Mouse (Mus musculus): ENCODE results near the gene Cldn10. TPM values are rescaled to one million over a fixed set of nuclear protein-coding genes. Genes with fewer than 3 reads are reported as not detected.

Gene Cldn10
- total RNA-seq, 2 experiments from 2014 or later, result 24.6 to 28.3 TPM

DNA sequence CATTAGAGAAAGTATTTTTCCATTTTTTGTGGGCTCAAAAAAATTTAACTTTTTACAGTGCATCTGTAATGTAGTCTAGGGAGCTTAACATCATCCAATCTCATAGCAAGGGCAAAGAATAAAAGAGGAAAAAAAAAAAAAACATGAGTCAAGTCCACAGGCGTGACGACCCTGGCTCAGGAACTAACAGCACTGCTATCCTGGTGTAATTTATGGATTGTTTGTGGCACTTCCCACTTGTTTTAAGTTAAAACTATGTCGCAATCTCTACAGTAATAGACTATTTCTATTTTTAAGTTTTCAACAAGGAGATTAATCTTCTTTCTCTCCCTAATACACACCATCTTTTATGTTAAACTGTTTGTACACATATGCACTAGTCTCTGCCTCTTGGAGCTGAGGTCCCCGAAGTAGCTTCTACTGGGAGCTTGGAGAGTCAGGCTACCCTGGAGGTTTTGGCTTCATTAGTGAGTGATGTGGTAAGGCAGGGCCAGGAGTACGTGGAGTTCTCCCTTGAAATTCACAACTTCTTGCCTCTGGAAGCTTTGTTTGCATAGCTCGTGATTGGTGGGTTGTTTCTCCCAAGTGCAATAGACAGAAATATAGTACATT lies 63.9 kb downstream of the Cldn10 start:
- intact Hi-C loops (cut with DNase I), result no loop called here
- no peak for DNase-seq (ENCODE audit: low spot score in 2 of 2)

DNA sequence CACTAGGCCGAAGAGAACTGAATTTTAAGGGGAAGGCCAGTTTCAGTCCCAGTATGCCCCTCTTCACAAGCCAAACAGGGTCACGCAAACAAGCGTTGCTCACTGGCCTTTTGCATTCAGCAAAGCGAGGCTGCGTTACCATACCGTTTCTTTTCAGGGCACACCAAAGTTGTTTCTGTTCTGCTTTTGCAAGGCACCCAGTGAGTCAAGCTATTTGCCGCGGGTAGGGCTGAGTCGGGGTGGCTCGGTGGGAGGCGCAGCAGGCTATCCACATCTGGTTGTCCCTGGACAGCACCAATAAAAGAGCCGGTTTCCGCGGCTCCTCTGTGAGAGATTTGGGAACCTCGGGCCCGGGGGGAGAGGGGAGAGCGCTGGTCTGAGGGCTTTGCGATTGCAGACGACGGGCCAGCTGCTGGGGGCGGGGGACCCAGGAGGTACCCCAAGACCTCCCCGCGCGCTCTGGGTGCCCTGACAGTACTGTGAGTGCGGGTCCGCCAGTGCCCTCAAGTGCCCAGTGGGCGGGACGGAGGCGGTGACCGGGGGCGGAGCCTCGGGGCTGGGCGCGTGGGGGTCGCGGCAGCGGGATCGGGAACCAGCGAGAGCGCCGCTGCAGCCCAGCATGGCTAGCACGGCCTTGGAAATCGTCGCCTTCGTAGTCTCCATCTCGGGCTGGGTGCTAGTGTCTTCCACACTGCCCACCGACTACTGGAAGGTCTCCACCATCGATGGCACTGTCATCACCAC lies 66.8 kb downstream of the Cldn10 start:
- peak in 1 of 2 experiments; percentile 33 for DNase-seq (ENCODE audit: low spot score in 2 of 2)
- intact Hi-C loops (cut with DNase I), result loop anchor here (5.0 kb wide), 1 partner anchor 32 kb away; no protein-coding TSS in a partner anchor

DNA sequence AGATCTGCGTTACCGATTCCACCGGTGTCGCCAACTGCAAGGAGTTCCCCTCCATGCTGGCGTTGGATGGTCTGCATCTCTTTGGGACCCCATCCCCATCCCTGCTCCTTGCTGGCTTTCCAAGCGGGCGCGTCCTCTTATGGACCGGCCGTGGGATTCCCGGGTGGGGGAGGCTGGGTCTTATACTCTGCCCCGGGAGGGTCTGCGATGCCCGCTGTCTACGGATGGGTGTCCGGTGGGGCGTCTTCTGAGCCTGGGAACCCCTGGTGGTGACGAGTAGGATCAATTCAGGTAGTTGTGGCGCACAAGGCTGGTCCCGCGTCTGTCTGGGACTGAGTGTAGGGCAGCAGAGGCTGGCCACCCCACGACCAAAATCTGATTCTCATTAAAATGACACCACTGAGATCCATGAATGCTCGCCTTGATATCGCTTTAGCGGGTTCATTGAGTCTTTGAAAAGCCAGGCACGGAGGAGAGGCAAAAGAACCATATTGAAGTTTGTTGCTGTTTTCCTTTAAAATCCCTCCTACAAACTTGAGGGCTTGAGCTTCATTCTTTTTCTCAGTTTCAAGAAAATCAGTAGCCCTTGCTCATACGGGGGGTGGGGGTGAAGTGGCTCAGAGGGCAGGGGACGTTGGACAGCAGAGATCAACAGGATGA lies 67.6 kb downstream of the Cldn10 start:
- intact Hi-C loops (cut with DNase I), result loop anchor here (5.0 kb wide), 1 partner anchor 33 kb away; no protein-coding TSS in a partner anchor
- no peak for DNase-seq (ENCODE audit: low spot score in 2 of 2)

DNA sequence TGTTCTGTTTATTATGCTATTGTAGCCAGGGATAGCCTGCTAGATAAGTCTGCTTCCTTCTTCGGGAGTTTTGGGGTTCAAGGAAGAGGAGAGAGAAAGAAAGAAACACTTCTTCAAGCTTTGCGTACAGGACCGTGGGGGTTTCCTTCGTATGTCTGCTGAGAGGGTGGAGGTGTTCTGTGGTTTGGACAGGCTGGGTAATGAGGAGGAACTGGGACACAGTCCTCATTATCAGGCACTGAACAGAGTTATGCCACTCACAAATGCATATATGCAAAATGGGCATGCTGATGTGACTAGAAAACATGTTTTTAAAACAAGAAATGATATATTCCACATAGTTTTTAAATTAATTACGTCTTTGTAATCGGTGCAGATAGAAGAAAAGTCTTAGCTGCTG lies 68.9 kb downstream of the Cldn10 start:
- intact Hi-C loops (cut with DNase I), result loop anchor here (5.0 kb wide), 1 partner anchor 34 kb away; no protein-coding TSS in a partner anchor
- no peak for DNase-seq (ENCODE audit: low spot score in 2 of 2)

DNA sequence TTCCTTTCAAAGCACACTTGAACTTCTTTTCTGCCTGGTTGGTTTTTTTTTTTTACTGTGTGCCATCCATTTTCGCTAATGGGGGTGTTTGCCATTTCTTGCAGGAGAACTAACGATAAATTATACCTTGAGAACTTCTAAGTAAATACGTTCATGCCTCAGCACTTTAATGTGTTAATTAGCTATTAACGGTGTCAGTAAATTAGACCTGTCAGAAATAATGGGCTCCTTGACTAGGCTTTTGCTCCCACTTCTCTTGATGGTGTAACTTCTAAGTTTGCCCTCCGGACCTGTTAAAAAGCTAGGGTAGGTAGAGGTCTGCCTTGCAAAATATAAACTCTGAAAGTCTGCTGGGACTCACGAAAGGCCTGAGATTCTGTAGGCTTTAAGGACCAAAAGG lies 70.6 kb downstream of the Cldn10 start:
- intact Hi-C loops (cut with DNase I), result loop anchor here (5.0 kb wide), 1 partner anchor 36 kb away; no protein-coding TSS in a partner anchor

DNA sequence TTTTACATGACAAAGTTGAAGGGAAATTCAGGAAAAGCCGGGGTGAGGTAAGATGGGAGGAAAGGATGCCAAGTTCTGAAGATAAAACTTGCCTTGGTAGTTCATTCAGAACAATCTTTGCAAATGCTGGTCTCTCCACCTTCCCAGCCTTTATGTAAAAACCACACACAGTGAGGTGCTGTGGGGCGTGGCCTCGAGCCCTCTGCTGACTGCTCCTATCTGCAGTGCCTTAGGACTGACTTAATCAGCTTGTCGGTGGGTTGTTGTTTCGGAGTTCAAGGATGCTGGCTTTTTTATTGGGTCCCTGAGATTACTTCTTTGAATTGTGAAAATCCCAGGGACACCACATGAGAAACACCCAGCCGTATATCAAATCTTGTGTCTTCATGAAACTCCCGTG lies 74.5 kb downstream of the Cldn10 start:
- no peak for DNase-seq (ENCODE audit: low spot score in 2 of 2)
- intact Hi-C loops (cut with DNase I), result no loop called here

More for the DNA sequence above, 70.6 kb downstream of the Cldn10 start:
- DNase-seq (ENCODE audit: low spot score in 2 of 2), result no peak

DNA sequence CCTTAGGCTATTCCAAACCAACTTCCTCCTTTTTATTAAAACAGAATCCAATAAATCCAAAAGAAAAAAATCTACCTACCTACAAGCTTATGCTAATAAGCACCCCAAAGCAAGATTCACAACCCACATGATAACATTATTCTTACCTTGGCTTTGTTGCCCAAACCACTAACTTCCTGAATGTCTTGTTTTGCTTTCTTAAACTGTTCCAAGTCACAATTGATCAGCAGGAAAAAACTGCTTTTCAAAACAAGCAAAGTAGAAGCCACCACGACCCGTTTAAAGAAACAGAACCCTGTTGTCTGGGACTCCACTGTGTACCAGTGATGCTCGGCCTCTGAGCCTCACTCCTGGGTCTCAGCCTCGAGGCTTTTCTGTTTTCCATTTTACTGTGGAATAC lies 77.2 kb downstream of the Cldn10 start:
- DNase-seq (ENCODE audit: low spot score in 2 of 2), result no peak
- intact Hi-C loops (cut with DNase I), result no loop called here

DNA sequence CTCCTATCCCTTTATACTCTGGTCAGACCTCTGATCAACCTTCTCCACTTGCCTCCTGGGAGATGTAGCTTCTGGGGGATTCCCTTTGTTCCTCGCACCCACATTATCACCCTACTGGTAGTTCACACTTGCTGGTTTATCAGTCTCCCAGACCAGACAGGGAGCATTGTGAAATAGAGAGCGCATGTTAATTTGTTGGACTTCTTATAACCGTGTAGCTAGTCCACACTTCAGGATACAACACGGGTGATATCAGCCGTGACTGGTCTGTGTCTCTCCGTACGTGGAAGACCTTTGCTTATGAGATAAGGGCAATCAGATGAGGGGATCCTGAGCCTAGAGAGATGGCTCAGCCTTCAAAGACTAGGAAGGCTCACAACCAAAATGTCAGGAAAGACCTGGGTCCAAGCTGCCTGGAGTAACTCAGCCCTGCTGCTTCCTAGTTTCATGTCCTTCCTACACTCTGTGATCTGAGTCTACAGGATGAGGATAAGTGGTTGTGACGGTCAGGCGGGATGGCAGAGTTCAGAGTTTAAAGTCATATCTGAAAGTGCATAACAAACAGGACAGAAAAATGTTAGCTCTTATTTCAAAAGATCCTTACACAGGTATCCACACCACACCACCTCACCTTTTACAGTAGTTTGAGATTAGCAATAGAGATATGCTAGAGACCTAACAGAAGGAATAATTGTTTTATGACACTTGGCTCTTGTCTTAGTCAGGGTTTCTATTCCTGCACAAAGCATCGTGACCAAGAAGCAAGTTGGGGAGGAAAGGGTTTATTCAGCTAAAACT lies 78.5 kb downstream of the Cldn10 start:
- intact Hi-C loops (cut with DNase I), result no loop called here
- no peak for DNase-seq (ENCODE audit: low spot score in 2 of 2)

DNA sequence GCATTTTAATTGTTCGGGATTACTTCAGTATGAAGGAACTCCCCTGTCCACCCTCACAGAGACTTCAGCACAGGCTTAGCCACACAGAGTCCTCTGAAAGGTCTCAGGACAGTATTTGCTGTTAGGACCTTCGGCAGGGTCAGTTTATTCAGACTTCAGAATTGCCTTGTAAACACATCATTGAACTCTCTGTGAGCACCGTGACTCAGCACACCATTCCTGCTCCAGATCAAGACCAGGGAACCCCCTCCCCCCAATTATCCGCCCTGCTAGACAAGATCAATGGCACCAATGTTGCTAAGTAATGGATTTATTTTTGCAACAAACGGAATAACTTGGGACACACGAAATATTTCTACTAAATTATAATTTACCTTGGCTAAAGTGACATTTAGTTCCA lies 79.7 kb downstream of the Cldn10 start:
- DNase-seq (ENCODE audit: low spot score in 2 of 2), result no peak
- intact Hi-C loops (cut with DNase I), result no loop called here

DNA sequence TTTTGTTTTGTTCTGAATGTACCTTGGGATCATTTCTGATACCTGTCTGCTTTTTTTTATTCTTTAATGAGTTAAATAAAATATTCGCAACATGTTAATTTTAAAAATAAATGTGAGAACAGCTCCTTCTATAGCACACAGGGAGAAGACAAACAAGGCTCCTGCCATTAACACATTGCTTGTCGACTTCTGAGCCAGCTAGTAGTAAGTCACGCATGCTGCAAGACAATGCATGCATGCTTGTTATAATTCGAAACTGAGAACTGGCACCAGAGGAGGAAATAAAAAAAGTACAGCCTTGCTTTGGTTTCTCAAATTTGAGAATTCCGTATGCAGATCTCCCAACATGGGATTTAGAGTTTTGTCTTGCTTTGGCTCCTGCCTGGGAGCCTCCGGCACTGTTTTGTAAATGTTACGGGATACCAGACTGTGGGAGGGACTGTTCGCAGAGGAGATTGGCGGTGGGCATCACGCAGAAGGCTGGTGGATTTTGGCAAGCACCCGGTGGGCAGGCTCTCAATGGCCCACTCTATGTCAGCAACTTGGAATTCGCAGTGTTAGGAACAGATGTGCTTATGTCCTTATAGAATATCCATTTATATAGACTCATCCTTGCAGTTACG lies 80.5 kb downstream of the Cldn10 start:
- intact Hi-C loops (cut with DNase I), result no loop called here
- DNase-seq (ENCODE audit: low spot score in 2 of 2), result peak in 1 of 2 experiments; percentile 22

DNA sequence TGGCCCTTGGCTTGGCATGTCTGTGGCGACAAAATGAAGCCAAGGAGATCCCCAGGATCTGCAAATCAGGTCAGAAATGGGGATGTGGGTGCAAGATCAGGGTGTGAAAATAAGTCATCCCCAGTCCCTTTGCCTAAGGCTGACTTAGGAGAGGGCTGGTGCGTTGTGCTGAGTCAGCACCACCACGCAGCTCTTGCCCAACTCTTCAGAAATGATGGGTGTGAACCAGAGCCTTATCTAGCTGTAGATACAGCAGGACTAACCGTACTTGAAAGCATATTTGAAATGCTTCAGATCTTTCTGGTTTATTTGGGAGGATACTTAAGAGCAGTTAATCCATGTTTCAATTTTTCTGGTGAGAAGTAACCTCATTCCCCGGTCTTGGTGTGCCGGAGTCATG lies 82.0 kb downstream of the Cldn10 start:
- intact Hi-C loops (cut with DNase I), result no loop called here

DNA sequence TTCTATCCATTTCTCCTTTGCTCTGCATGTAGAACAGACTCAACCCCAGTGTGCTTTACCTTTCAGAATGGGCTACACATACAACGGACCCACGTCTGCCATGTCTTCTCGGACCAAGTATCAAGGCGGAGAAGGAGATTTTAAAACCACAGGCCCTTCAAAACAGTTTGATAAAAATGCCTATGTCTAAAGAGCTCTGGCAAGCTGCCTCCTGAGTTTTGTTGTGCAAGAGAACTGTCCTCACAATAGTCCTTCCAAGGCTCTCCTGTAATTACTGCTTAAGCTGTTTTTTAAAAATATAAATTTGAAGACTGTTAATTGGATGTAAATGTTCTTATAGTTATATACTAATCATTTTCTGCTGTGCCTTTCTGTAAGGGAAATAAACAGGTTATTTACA lies 86.4 kb downstream of the Cldn10 start:
- intact Hi-C loops (cut with DNase I), result no loop called here
- no peak for DNase-seq (ENCODE audit: low spot score in 2 of 2)

More for the DNA sequence above, 82.0 kb downstream of the Cldn10 start:
- DNase-seq (ENCODE audit: low spot score in 2 of 2), result no peak

DNA sequence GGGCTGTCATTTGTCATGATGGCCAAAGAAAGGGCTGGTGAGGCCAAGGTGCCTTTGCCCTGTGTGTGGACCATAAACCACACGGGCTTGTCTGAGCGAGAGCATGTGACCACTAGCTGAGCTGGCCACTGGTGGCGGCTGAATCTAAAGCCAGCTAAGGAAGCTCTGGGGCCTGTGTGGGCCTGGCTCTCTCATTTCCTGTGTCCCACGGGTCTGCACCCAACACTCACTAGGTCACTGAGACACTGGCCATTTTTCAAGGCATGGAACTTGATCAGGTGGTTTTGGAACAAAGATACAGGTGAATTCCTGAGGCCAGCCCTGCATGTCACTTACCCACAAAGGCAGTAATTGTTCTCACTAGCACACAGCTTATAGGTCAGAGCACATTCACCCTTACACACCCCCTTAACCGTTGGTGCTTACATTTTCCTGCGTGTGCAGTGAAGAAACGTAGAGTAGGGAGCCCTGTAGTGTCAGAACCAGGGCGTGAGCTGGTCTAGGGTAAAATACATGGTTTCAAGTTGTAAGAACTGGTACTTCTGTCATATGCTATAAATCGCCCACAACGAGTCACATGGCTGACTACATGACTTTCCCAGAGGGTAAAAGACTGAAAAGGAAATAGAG lies 87.2 kb downstream of the Cldn10 start:
- intact Hi-C loops (cut with DNase I), result no loop called here
- DNase-seq (ENCODE audit: low spot score in 2 of 2), result no peak

DNA sequence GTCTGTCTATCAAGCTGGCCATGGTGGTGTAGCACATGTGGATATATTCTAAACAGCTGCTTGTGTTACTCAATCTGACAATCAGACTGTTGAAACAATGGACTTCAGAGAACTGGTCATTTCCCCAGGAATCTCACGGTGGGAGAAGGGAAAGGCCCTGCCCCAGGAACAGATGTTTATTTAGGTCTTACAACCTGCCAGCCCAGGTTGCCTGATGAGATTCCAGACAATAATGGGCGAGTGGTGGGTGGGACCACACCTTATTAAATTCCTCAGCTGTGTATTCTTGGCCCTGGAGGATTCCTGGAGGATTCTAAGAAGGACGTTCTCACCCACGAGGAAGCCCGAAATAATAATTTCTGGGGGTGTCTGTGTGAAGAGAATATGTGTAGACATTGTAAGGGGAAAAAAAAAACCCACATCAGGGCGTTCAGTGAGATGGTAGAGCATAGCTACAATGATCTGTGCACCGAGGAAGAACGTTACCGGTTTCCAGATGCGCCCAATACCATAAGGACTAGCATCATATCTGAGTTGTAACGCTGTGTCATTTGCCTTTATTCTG lies 90.7 kb downstream of the Cldn10 start:
- no peak for DNase-seq (ENCODE audit: low spot score in 2 of 2)
- intact Hi-C loops (cut with DNase I), result no loop called here

DNA sequence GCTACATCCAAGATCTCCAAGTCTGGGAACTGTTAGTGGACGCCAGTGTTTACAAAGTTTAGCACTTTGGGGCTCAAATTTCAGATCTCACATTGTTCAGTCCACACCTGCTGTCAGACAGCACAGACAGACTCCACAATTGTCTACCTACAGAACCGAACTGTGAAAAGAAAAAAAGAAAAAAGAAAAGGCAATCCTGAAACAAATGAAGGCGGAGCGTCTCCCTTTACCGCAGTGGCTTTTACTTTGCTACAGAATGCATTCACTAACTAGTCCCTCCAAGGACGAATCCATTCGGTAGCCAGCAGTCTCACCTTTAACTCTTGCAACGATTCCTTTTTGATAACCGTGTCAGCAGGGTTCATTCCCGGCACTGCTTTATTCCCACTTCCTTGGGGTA lies 93.0 kb downstream of the Cldn10 start:
- intact Hi-C loops (cut with DNase I), result no loop called here
- DNase-seq (ENCODE audit: low spot score in 2 of 2), result no peak

DNA sequence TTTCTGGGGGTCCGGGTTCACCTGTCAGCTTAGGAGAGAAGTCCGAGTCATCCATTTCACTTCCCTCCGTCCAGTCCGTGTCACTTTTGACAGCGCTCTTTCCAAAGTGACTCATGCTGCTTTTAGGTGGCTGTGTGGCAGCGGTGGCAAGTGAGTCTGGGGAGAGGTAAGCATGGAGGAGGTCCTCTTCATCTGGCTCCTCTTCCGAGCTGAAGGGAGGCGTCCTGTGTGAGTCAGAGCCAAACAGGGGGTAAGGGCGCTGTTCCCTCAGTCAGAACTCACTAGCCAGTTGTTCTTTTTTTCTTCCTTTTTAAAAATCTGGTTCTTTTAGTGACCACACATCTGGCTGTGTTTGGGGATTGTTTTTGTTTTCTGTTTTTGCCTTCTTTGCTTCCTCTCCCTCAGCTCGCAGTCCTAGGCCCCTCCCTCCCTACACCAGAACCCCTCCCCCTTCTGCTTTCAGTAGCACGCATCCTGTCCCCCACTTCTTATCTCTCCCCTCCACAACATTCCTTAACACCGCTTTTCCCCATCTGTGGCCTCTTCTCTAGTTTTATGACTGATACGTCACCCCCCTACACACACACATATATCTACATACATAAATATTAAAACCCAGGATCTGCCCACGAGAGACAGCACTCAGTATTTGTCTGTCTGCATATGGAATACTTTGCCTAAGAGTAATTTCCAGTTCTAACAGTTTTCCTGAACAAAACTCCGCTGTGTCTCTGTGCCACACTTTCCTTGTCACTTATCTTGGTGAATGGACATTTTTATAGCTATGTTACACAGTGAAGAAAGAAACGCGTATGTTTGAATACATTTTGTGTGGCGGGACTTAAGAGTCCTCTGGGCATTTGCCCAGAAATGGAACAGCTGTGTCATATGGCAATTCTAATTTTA lies 95.9 kb downstream of the Cldn10 start:
- DNase-seq (ENCODE audit: low spot score in 2 of 2), result no peak
- intact Hi-C loops (cut with DNase I), result no loop called here

DNA sequence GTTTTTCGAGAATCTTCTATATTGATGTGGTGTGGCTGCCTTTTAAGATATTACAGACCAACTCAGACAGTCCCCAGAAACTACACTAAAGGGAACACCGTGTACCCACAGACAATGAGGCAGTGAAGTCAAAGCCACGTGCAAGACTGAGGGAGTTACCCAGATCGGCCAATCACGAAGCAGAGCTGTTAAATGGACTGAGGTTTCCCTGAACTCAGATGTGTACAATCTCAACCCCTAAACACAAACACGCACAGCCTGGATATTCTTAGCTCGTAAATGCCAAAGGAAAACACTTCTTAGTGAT lies 96.5 kb downstream of the Cldn10 start:
- intact Hi-C loops (cut with DNase I), result no loop called here
- DNase-seq (ENCODE audit: low spot score in 2 of 2), result peak in 1 of 2 experiments; percentile 33

DNA sequence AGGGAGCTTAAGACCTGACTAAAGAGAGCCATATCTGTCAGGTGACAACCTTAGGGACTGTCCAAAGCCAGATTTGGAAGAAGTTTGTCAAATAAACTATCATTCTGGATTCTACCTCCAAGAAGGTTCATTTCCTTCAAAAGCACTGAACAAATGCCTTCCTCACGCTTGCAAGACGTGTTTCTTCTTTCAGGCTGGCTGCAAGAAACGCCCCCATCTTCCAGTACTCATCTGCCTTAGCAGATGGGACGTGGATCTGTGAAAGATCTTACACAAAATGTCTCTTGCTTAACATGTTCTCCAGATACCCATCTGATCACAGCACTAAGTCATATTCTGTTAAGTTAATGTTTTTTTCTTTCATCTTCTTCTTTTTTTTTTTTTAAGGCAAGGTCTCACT lies 102.4 kb downstream of the Cldn10 start:
- intact Hi-C loops (cut with DNase I), result no loop called here
- DNase-seq (ENCODE audit: low spot score in 2 of 2), result peak; percentile 54 to 61

Measured in left cerebral cortex, postnatal 36 days (tissue).